Mouse (Mus musculus) heart, embryonic 14.5 days (tissue): Measurements from ENCODE around the gene Fdps. TPM values are rescaled to one million over a fixed set of nuclear protein-coding genes. Genes with fewer than 3 reads are reported as not detected.

Experiments used
- ATAC-seq: fragments of 200-750 bp; cut with Nextera tagmentation; 2 replicates; pipeline ENCODE4 v1.8.0; 2017; ENCODE audit warnings: low read depth, moderate TSS enrichment; ENCODE audit not compliant: insufficient number of reproducible peaks, insufficient read depth, low FRiP score
- H3K27ac ChIP-seq, 2 experiments: fragments of 200-500 bp in 1 of 2; fragments of 300-500 bp in 1 of 2; sonication (generic) in 1 of 2; replicated peaks in 1 of 2; 2 replicates each; pipeline ENCODE4 v1.5.1; 2012 to 2014; ENCODE audit warnings: low read depth in 2 of 2, low read length in 2 of 2, control low read depth in 1 of 2, mild to moderate bottlenecking in 1 of 2, mixed read lengths in 1 of 2; ENCODE audit not compliant: control insufficient read depth in 1 of 2, insufficient read depth in 1 of 2
- H3K27me3 ChIP-seq: fragments of 300-500 bp; sonication (generic); 2 replicates; pipeline ENCODE4 v1.6.1; 2014; ENCODE audit warnings: mild to moderate bottlenecking, low read length, control low read depth; ENCODE audit not compliant: control insufficient read depth, insufficient read depth
- H3K36me3 ChIP-seq: fragments of 300-500 bp; sonication (generic); 2 replicates; pipeline ENCODE4 v1.6.1; 2014; ENCODE audit warnings: mild to moderate bottlenecking, control low read depth, low read length, mixed read lengths; ENCODE audit not compliant: control insufficient read depth, insufficient read depth
- H3K4me1 ChIP-seq, 2 experiments: fragments of 200-500 bp in 1 of 2; fragments of 300-500 bp in 1 of 2; sonication (generic) in 1 of 2; 2 replicates each; pipeline ENCODE4 v1.6.1; 2012 to 2014; ENCODE audit warnings: low read length in 2 of 2, control low read depth in 1 of 2, mixed read lengths in 1 of 2; ENCODE audit not compliant: control insufficient read depth in 2 of 2, insufficient read depth in 2 of 2
- H3K4me2 ChIP-seq: fragments of 300-500 bp; sonication (generic); 2 replicates; pipeline ENCODE4 v1.6.1; 2014; ENCODE audit warnings: mild to moderate bottlenecking, low read length
- H3K4me3 ChIP-seq, 2 experiments: fragments of 200-500 bp in 1 of 2; fragments of 300-500 bp in 1 of 2; sonication (generic) in 1 of 2; 2 replicates each; pipeline ENCODE4 v1.5.1; 2012 to 2014; ENCODE audit warnings: low read length in 2 of 2, mild to moderate bottlenecking in 2 of 2, control low read depth in 1 of 2, low read depth in 1 of 2, moderate library complexity in 1 of 2; ENCODE audit not compliant: control insufficient read depth in 1 of 2, insufficient read depth in 1 of 2
- H3K9ac ChIP-seq: fragments of 300-500 bp; sonication (generic); 2 replicates; pipeline ENCODE4 v1.6.1; 2014; ENCODE audit warnings: mild to moderate bottlenecking, low read length
- H3K9me3 ChIP-seq: fragments of 300-500 bp; sonication (generic); 2 replicates; pipeline ENCODE4 v1.6.1; 2016; ENCODE audit warnings: low read length, control low read depth; ENCODE audit not compliant: control insufficient read depth
- WGBS: fragments of 180-500 bp; shearing (Covaris S2); extraction: QIAGEN DNeasy Blood & Tissue Kit; methylation state at CpG from one replicate; pipeline ENCODE4 v1.1.7; 2014; 5-methylcytosine and 5-hydroxymethylcytosine counted together
- polyA plus RNA-seq: library from polyadenylated mRNA; unstranded; fragments of >200 nt; fragmentation: Nextera tagmentation; extraction: Ambion mirVana; gene quantifications from 2 replicates; pipeline ENCODE4 v1.2.1, GENCODE M21; 2014

Fdps gene
- polyA plus RNA-seq, 1 experiment from 2014 or later, result 96.9 TPM

DNA sequence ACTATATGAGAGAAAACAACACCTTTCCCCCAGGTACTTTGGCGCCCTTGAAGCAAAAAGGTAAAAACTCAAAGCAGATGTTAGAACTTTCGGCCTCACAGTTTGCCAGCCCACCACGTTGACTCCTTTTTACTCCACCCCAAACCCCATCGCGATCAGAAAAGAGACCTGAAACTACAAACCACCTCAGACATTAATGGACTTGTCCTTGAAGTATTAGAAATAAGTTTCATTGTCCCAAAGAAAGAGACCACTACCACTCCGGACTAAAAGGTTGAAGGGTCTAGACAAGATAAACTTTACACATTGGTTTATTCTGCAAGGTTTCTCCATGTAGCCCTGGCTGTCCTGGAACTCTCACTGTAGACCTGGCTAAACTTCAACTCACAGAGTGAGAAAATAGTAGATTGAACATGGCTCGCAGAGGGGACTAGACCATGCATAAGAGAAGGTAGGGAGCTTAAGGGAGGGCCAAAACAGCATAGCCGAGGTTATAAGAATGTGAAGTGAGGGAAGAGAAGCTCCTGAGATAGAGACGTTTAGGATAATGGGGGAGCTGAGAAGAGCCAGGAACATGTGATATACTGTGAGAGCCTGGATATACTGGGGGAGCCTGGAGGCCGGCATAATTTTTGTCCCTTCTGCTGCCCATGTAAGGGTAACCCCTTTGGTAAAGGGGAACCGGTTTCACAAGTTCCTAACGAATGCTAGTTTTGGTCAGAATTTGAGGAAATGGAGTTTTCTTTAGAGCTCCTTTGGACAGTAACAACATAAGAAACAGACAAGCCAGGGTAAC lies 934 bp upstream of the Fdps start:
- H3K4me2 ChIP-seq, result peak overlapping the region; percentile 62
- no peaks in the 10 kb centered on the region for H3K27me3 ChIP-seq
- no peak for ATAC-seq
- peak overlapping the region in 1 of 2 experiments; percentile 75; a peak in 1 of 4 replicates for H3K4me3 ChIP-seq
- 59% methylated on average over 12 of the region's 12 CpGs for WGBS
- H3K9me3 ChIP-seq, result no peaks in the 10 kb centered on the region
- peaks cover 22% of the 10 kb centered on the region for H3K36me3 ChIP-seq
- 0 out of 2 replicates have a peak overlapping the region, but pooled peaks have one; percentile 4 for H3K9ac ChIP-seq
- peaks cover 5 to 7% of the 10 kb centered on the region in 2 experiments for H3K4me1 ChIP-seq
- no peak overlapping the region for H3K27ac ChIP-seq

DNA sequence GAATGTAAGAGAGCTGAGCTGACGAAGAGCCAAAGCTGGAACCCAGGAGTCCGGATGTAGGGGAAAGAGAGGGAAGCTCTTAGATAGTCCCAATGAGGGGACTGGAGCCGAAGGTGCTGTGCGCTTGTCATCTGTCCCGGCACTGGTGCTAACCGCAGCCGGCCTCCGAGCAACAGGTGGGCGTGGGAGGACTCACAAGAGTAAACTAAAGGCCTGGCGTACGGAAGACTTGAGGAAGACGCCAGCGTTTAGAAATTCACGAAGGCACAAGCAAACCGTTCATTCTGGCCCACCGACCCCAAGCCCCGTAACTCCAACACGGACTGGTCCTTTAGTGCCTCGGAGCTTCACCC lies 324 bp downstream of the Fdps start:
- peak overlapping the region; percentile 87 for H3K4me2 ChIP-seq
- peak overlapping the region; percentile 75 to 98 for H3K4me3 ChIP-seq
- peaks cover 5 to 7% of the 10 kb centered on the region in 2 experiments for H3K4me1 ChIP-seq
- H3K9ac ChIP-seq, result peak overlapping the region; percentile 77
- 0 out of 4 replicates have a peak overlapping the region, but pooled peaks of 1 of the 2 experiments have one; percentile 43 for H3K27ac ChIP-seq
- ATAC-seq, result no peak
- WGBS, result under 1% methylated on average over 19 of the region's 19 CpGs
- no peaks in the 10 kb centered on the region for H3K9me3 ChIP-seq
- peaks cover 35% of the 10 kb centered on the region for H3K36me3 ChIP-seq
- H3K27me3 ChIP-seq, result no peaks in the 10 kb centered on the region

DNA sequence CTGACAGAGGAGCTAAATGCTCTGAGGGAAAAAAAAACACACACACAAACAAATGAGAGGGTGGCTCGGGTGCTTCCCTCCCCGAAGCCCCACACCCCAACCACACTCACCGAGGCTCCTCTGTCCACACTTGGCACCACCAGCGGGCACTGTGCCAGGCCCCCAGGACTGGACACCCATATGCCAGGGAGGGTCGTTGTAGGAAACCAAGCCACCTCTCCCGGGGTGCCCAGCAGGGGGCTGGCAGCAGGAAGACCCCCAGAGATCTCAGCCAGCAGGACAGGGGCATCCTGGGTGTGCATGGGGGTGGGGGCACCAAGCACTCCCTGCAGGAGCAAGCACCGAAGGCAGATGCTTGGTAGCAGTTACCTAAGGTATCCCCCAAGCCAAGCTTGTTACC lies 948 bp downstream of the Fdps start, which contains the start of gene Gm43738:
TSS of gene Gm43738 (minus strand) at position 289 of the 400 bp plus-strand sequence.
- Histone ChIP-seq H3K27ac (0 out of 4 replicates have a peak within 1 kb of the TSS, but pooled peaks of 1 of the 2 experiments have one; percentile 43), H3K4me3 (peak within 1 kb of the TSS; percentile 75 to 98), H3K36me3 (peaks cover 40% of the 10 kb centered on the region), H3K4me2 (peak within 1 kb of the TSS; percentile 87), H3K27me3 (no peaks in the 10 kb centered on the region), H3K9me3 (no peaks in the 10 kb centered on the region), H3K9ac (peak within 1 kb of the TSS; percentile 77), H3K4me1 (peaks cover 5 to 7% of the 10 kb centered on the region in 2 experiments)
- no peak for ATAC-seq
- 44% methylated on average over 7 of the region's 7 CpGs for whole genome bisulfite sequencing

DNA sequence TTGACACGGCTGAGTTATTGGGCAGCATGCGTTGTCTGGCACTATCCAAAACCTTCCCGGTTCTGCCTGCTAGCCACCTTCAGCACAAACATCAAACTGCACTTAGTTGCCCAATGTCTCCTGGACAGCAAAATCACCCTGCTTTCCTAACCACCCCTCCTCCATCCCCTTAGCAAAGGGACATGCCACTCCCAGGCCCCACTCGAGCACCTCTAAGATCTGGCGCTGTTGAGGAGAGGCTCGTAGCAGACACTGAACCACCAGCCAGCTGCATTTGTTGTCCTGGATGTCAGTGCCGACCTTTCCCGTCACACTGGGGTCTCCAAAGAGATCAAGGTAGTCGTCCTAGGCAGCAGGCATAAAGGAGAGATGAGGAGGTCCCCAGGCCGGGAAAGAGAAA lies 7.7 kb downstream of the Fdps start:
- H3K4me1 ChIP-seq, result peaks cover 2 to 6% of the 10 kb centered on the region in 2 experiments; a peak in 2 of 4 replicates
- H3K4me3 ChIP-seq, result no peak overlapping the region
- no peaks in the 10 kb centered on the region for H3K9me3 ChIP-seq
- 84% methylated on average over 10 of the region's 10 CpGs for WGBS
- H3K36me3 ChIP-seq, result peaks cover 44% of the 10 kb centered on the region
- H3K4me2 ChIP-seq, result no peak overlapping the region
- no peak overlapping the region for H3K9ac ChIP-seq
- H3K27me3 ChIP-seq, result peaks cover 17% of the 10 kb centered on the region
- ATAC-seq, result no peak
- H3K27ac ChIP-seq, result no peak overlapping the region

DNA sequence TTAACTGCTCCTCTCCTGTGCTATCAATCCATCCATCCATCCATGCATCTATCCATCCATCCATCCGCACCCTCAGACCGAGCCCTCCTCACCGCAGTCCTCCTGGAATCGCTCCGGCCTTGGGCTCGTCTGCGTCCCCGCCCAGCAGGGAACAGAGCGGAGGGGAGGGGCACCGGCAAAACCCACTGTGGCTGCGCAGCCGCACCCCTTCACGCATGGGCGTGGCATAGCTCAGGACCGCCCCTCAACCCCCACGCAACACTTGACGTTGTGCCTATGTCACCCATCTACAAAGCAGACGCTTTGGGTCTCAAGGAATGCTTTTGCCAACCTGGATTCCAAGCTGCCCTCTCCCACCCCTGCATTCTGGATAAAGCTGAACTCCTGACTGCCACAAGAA lies 8.6 kb downstream of the Fdps start, which contains the start of gene Rusc1:
TSS of gene Rusc1 (minus strand) at position 137 of the 400 bp plus-strand sequence.
- 0 out of 2 replicates have a peak, but pooled peaks have one; percentile 24 for ATAC-seq
- H3K27me3 ChIP-seq, result peaks cover 25% of the 10 kb centered on the region
- H3K9me3 ChIP-seq, result no peaks in the 10 kb centered on the region
- H3K36me3 ChIP-seq, result peaks cover 37% of the 10 kb centered on the region
- peaks cover 6% of the 10 kb centered on the region in 2 experiments; a peak in 2 of 4 replicates for H3K4me1 ChIP-seq
- WGBS, result 2% methylated on average over 18 of the region's 18 CpGs
- H3K27ac ChIP-seq, result no peak within 1 kb of the TSS
- peak within 1 kb of the TSS; percentile 41; the same call in 1 of the 2 replicates for H3K9ac ChIP-seq
- H3K4me3 ChIP-seq, result peak within 1 kb of the TSS; percentile 20 to 35; a peak in 3 of 4 replicates
- peak within 1 kb of the TSS; percentile 52 for H3K4me2 ChIP-seq

DNA sequence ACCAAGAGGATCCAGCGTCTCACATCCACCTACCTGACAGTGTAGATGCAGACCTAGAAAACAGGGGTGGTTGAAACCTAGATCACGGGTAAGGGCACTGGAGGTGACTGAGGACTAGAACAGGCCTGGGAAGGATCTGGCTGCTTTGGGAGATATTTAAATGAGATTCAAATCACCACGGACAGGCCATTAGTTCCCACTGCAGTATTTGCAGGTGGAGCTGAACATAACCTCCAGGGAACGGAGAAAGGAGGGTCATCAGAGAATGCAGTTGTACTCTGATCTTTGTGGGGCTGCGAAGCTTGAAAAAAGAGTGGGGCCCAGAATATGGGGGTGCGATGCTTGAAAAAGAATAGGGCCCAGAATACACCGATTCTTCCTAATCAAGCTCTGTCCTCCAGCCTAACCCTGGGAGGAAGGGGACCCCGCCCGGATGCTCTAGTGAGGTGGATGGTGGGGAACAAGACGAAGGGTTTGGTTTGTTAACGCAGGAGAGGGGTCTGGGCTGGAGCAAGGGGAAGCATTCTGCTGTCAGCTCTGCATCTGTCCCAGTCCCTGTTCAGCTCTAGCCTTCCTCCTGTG lies 9.2 kb downstream of the Fdps start:
- ATAC-seq, result no peak
- peak overlapping the region; percentile 41; the same call in 1 of the 2 replicates for H3K9ac ChIP-seq
- peaks cover 26% of the 10 kb centered on the region for H3K27me3 ChIP-seq
- H3K27ac ChIP-seq, result no peak overlapping the region
- 31% methylated on average over 11 of the region's 11 CpGs for WGBS
- peaks cover 8 to 9% of the 10 kb centered on the region in 2 experiments; a peak in 3 of 4 replicates for H3K4me1 ChIP-seq
- no peaks in the 10 kb centered on the region for H3K9me3 ChIP-seq
- peak overlapping the region; percentile 20 to 35; a peak in 3 of 4 replicates for H3K4me3 ChIP-seq
- H3K4me2 ChIP-seq, result peak overlapping the region; percentile 52
- H3K36me3 ChIP-seq, result peaks cover 32% of the 10 kb centered on the region

DNA sequence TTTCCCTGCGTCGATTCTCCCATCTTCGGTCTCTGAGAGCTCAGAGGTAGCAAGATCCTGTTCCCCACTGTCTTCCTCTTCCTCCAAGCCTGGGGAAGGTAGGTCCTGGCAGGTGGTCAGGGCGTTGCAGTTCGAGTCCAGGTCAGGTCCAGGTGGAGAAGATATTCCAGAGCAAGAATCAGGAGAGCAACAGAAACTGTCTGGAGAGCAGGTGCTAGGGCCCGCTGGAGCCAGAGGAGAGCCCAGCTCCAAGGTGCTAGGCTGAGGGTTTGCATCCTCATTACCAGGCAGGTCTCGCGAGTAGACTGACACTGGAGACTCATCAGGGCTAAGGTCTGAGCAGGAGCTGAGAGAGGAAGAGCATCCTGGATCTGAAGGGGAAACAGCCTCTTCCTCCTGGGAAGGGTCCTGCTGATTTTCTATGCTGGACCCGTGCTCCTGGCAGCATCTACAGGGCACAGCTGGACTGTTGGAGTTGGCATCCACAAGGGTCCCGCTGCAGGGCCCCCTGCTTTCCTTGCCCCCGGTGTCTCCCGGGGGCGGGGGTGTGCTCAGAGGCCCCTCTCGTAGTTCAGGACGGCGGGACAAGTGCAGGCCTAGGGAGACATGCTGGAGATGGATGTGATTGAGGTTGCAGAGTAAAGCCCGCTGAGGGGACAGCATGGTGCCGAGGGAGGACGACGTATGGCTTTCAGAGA lies 9.8 kb downstream of the Fdps start:
- H3K36me3 ChIP-seq, result peaks cover 26% of the 10 kb centered on the region
- H3K4me2 ChIP-seq, result peak overlapping the region; percentile 98
- H3K9ac ChIP-seq, result peak overlapping the region; percentile 74; the same call in 1 of the 2 replicates
- H3K4me3 ChIP-seq, result peak overlapping the region in 1 of 2 experiments; percentile 66; a peak in 3 of 4 replicates
- 14% methylated on average over 20 of the region's 20 CpGs for WGBS
- no peaks in the 10 kb centered on the region for H3K9me3 ChIP-seq
- H3K4me1 ChIP-seq, result peaks cover 9 to 14% of the 10 kb centered on the region in 2 experiments; a peak in 3 of 4 replicates
- no peak for ATAC-seq
- no peak overlapping the region for H3K27ac ChIP-seq
- H3K27me3 ChIP-seq, result peaks cover 26% of the 10 kb centered on the region
